Mouse (Mus musculus): Measurements from ENCODE around the gene Shank2. TPM values are rescaled to one million over a fixed set of nuclear protein-coding genes. Genes with fewer than 3 reads are reported as not detected.

The Shank2 gene
- total RNA-seq, 2 experiments from 2014 or later = not detected

GRCm38 (mm10) chr7:144094132-144094531 is 92.4 kb downstream of the Shank2 start:
- no peak for ATAC-seq (replicated peaks; ENCODE audit: low FRiP score, poor library complexity, severe bottlenecking)

- 0 out of 2 replicates have a peak, but pooled peaks have one; percentile 50 for ATAC-seq (replicated peaks; ENCODE audit: low FRiP score, poor library complexity, severe bottlenecking)
These were observed 95.6 kb downstream of the Shank2 start for GRCm38 (mm10) chr7:144097314-144097713.

- ATAC-seq (replicated peaks; ENCODE audit: low FRiP score, poor library complexity, severe bottlenecking) = no peak
These were observed 100.7 kb downstream of the Shank2 start for GRCm38 (mm10) chr7:144102222-144102980.

GRCm38 (mm10) chr7:144105952-144106351 is 104.2 kb downstream of the Shank2 start:
- ATAC-seq (replicated peaks; ENCODE audit: low FRiP score, poor library complexity, severe bottlenecking) = no peak

GRCm38 (mm10) chr7:144106352-144107011 is 104.8 kb downstream of the Shank2 start:
- ATAC-seq (replicated peaks; ENCODE audit: low FRiP score, poor library complexity, severe bottlenecking) = no peak

- ATAC-seq (replicated peaks; ENCODE audit: low FRiP score, poor library complexity, severe bottlenecking) = no peak
These were observed 106.4 kb downstream of the Shank2 start for GRCm38 (mm10) chr7:144108141-144108540.

- no peak for ATAC-seq (replicated peaks; ENCODE audit: low FRiP score, poor library complexity, severe bottlenecking)
These were observed 109.4 kb downstream of the Shank2 start for GRCm38 (mm10) chr7:144111026-144111604.

GRCm38 (mm10) chr7:144111981-144112380 is 110.3 kb downstream of the Shank2 start:
- ATAC-seq (replicated peaks; ENCODE audit: low FRiP score, poor library complexity, severe bottlenecking) = no peak

GRCm38 (mm10) chr7:144114230-144114629 is 112.5 kb downstream of the Shank2 start:
- no peak for ATAC-seq (replicated peaks; ENCODE audit: low FRiP score, poor library complexity, severe bottlenecking)

- no peak for ATAC-seq (replicated peaks; ENCODE audit: low FRiP score, poor library complexity, severe bottlenecking)
These were observed 117.8 kb downstream of the Shank2 start for GRCm38 (mm10) chr7:144119562-144119961.

- no peak for ATAC-seq (replicated peaks; ENCODE audit: low FRiP score, poor library complexity, severe bottlenecking)
These were observed 131.1 kb downstream of the Shank2 start for GRCm38 (mm10) chr7:144132699-144133387.

GRCm38 (mm10) chr7:144133388-144133998 is 131.8 kb downstream of the Shank2 start:
- ATAC-seq (replicated peaks; ENCODE audit: low FRiP score, poor library complexity, severe bottlenecking) = no peak

GRCm38 (mm10) chr7:144134699-144135098 is 133.0 kb downstream of the Shank2 start:
- no peak for ATAC-seq (replicated peaks; ENCODE audit: low FRiP score, poor library complexity, severe bottlenecking)

- ATAC-seq (replicated peaks; ENCODE audit: low FRiP score, poor library complexity, severe bottlenecking) = no peak
These were observed 136.1 kb downstream of the Shank2 start for GRCm38 (mm10) chr7:144137827-144138226.

- ATAC-seq (replicated peaks; ENCODE audit: low FRiP score, poor library complexity, severe bottlenecking) = no peak
These were observed 136.7 kb downstream of the Shank2 start for GRCm38 (mm10) chr7:144138476-144138875.

GRCm38 (mm10) chr7:144139691-144140090 is 138.0 kb downstream of the Shank2 start:
- ATAC-seq (replicated peaks; ENCODE audit: low FRiP score, poor library complexity, severe bottlenecking) = no peak

- no peak for ATAC-seq (replicated peaks; ENCODE audit: low FRiP score, poor library complexity, severe bottlenecking)
These were observed 138.7 kb downstream of the Shank2 start for GRCm38 (mm10) chr7:144140470-144140869.

GRCm38 (mm10) chr7:144142036-144142435 is 140.3 kb downstream of the Shank2 start:
- no peak for ATAC-seq (replicated peaks; ENCODE audit: low FRiP score, poor library complexity, severe bottlenecking)

GRCm38 (mm10) chr7:144143941-144144340 is 142.2 kb downstream of the Shank2 start:
- ATAC-seq (replicated peaks; ENCODE audit: low FRiP score, poor library complexity, severe bottlenecking) = no peak

- ATAC-seq (replicated peaks; ENCODE audit: low FRiP score, poor library complexity, severe bottlenecking) = no peak
These were observed 146.4 kb downstream of the Shank2 start for GRCm38 (mm10) chr7:144148111-144148510.

Data from erythroblast, adult 5-6 weeks (primary cell).